ENCODE assay signal across 9 mouse cellular contexts in genomic region chr9:118915290-118915689, GRCm38 (mm10). TPM values are rescaled to one million over a fixed set of nuclear protein-coding genes. Genes with fewer than 3 reads are reported as not detected.
DNase-seq lines count a peak whose midpoint lies in the region; ATAC-seq and TF ChIP-seq lines count a peak whose summit lies in the region.
"Had no signal": no experiment of that assay in that cellular context is flagged by ENCODE, and none has a peak within 500 bp of the region (broad histone marks: within the 10 kb centered on the region; RNA-seq: fewer than 3 reads in every experiment).

No protein-coding gene starts in this region.

- TF ChIP-seq CTCF in E14TG2a.4 (conservative IDR thresholded peaks at IDR 0.05; ENCODE audit: low read length), result peak; percentile 89
- peak; percentile 76 for TF ChIP-seq CTCF in bone marrow macrophage, adult 2 months (IDR thresholded peaks at IDR 0.05; ENCODE audit: low read depth, low read length)

- no peak overlapping the region for H3K27ac ChIP-seq in kidney, embryonic 15.5 days
- H3K27ac ChIP-seq in bone marrow macrophage, adult 2 months (ENCODE audit: insufficient read depth, low read depth, low read length), result no peak overlapping the region
- no peak overlapping the region for H3K27ac ChIP-seq in forebrain, embryonic 12.5 days
- H3K27ac ChIP-seq: embryonic facial prominence, embryonic 13.5 days had no signal

- H3K9ac ChIP-seq in kidney, embryonic 15.5 days, result no peak overlapping the region
- H3K9ac ChIP-seq in forebrain, embryonic 12.5 days, result no peak overlapping the region
- H3K9ac ChIP-seq: embryonic facial prominence, embryonic 13.5 days had no signal

- DNase-seq in kidney, adult 18-20 months, result peak; percentile 61

- H3K4me2 ChIP-seq in kidney, embryonic 15.5 days, result no peak overlapping the region
- no peak overlapping the region for H3K4me2 ChIP-seq in forebrain, embryonic 12.5 days
- H3K4me2 ChIP-seq: embryonic facial prominence, embryonic 13.5 days had no signal

- no peak overlapping the region for H3K4me3 ChIP-seq in kidney, embryonic 15.5 days (replicated peaks)
- no peak overlapping the region for H3K4me3 ChIP-seq in E14TG2a.4 (replicated peaks; ENCODE audit: low read length)
- H3K4me3 ChIP-seq in bone marrow macrophage, adult 2 months (ENCODE audit: insufficient read depth, low read length), result no peak overlapping the region
- no peak overlapping the region for H3K4me3 ChIP-seq in forebrain, embryonic 12.5 days (replicated peaks)
- H3K4me3 ChIP-seq: embryonic facial prominence, embryonic 13.5 days; myocyte had no signal

- no peak for TF ChIP-seq POLR2A in bone marrow macrophage, adult 2 months (IDR thresholded peaks at IDR 0.05; ENCODE audit: borderline replicate concordance, low read depth, low read length)

- WGBS in kidney, embryonic 15.5 days, result 65% methylated on average over 5 of the region's 5 CpGs
- 53% methylated on average over 5 of the region's 5 CpGs for WGBS in forebrain, embryonic 12.5 days

- H3K27me3 ChIP-seq in kidney, embryonic 15.5 days, result no peaks in the 10 kb centered on the region
- H3K27me3 ChIP-seq in E14TG2a.4 (ENCODE audit: insufficient read depth, low read length), result peaks cover 54% of the 10 kb centered on the region
- H3K27me3 ChIP-seq in forebrain, embryonic 12.5 days, result peaks cover 10% of the 10 kb centered on the region; the same call in 1 of the 2 replicates
- H3K27me3 ChIP-seq: embryonic facial prominence, embryonic 13.5 days had no signal

- H3K9me3 ChIP-seq in kidney, embryonic 15.5 days (replicated peaks), result no peaks in the 10 kb centered on the region
- H3K9me3 ChIP-seq in E14TG2a.4 (ENCODE audit: low read length), result no peaks in the 10 kb centered on the region
- H3K9me3 ChIP-seq in forebrain, embryonic 12.5 days, result no peaks in the 10 kb centered on the region
- H3K9me3 ChIP-seq: embryonic facial prominence, embryonic 13.5 days had no signal

- ATAC-seq in kidney, embryonic 15.5 days (replicated peaks; ENCODE audit: low FRiP score), result no peak
- peak; percentile 62 for ATAC-seq in megakaryocyte progenitor cell, adult 5-6 weeks (replicated peaks; ENCODE audit: poor library complexity)
- ATAC-seq in forebrain, embryonic 12.5 days (ENCODE audit: low FRiP score), result no peak
- ATAC-seq in cerebellum, adult (ENCODE audit: insufficient number of reproducible peaks, low FRiP score, low TSS enrichment), result no peak

- H3K4me1 ChIP-seq in kidney, embryonic 15.5 days, result peaks cover 18% of the 10 kb centered on the region
- peaks cover 12% of the 10 kb centered on the region for H3K4me1 ChIP-seq in E14TG2a.4 (replicated peaks; ENCODE audit: low read depth, low read length)
- H3K4me1 ChIP-seq in bone marrow macrophage, adult 2 months (ENCODE audit: control insufficient read depth, insufficient read depth, low read length), result peaks cover 14% of the 10 kb centered on the region
- peaks cover 5% of the 10 kb centered on the region; the same call in 1 of the 2 replicates for H3K4me1 ChIP-seq in forebrain, embryonic 12.5 days

- H3K36me3 ChIP-seq in kidney, embryonic 15.5 days, result no peaks in the 10 kb centered on the region
- no peaks in the 10 kb centered on the region for H3K36me3 ChIP-seq in E14TG2a.4 (ENCODE audit: insufficient read depth, low read length)
- H3K36me3 ChIP-seq in forebrain, embryonic 12.5 days (replicated peaks), result no peaks in the 10 kb centered on the region
- H3K36me3 ChIP-seq: embryonic facial prominence, embryonic 13.5 days had no signal

RNA-seq across cellular contexts. Expression of gene Ctdspl, which starts 11.0 kb away (rescaled TPM):
- 24.9 and 26.2 TPM in 2 replicates for polyA plus RNA-seq in kidney, embryonic 15.5 days (2015; fragmentation: Nextera tagmentation; extraction: Ambion mirVana)
- polyA plus RNA-seq in bone marrow macrophage, adult 2 months (2012; ENCODE audit: insufficient read depth, insufficient read length, missing spikeins), result 4.9 and 5.5 TPM in 2 replicates
- total RNA-seq in megakaryocyte progenitor cell, adult 5-6 weeks (2015), result 16.7 and 19.4 TPM in 2 replicates
- 7.4 and 8.1 TPM in 2 replicates for total RNA-seq in megakaryocyte progenitor cell, adult 5-6 weeks (2017)
- 9.0 and 9.6 TPM in 2 replicates for polyA plus RNA-seq in forebrain, embryonic 12.5 days (2016; fragmentation: Nextera tagmentation; extraction: Ambion mirVana)
